Mouse (Mus musculus) midbrain, embryonic 12.5 days (tissue): ENCODE results near the gene Tmod1. TPM values are rescaled to one million over a fixed set of nuclear protein-coding genes. Genes with fewer than 3 reads are reported as not detected.

Experiments used
- ATAC-seq: fragments of 200-750 bp; cut with Nextera tagmentation; 2 replicates; pipeline ENCODE4 v1.8.0; 2017; ENCODE audit warnings: low read depth, moderate TSS enrichment, moderate library complexity; ENCODE audit not compliant: low FRiP score
- H3K27ac ChIP-seq: fragments of 300-500 bp; sonication (generic); replicated peaks from 2 replicates; pipeline ENCODE4 v1.5.1; 2016; ENCODE audit warnings: mild to moderate bottlenecking
- H3K27me3 ChIP-seq: fragments of 300-500 bp; sonication (generic); 2 replicates; pipeline ENCODE4 v1.6.1; 2016; ENCODE audit warnings: mild to moderate bottlenecking
- H3K36me3 ChIP-seq: fragments of 300-500 bp; sonication (generic); 2 replicates; pipeline ENCODE4 v1.6.1; 2016
- H3K4me1 ChIP-seq: fragments of 300-500 bp; sonication (generic); 2 replicates; pipeline ENCODE4 v1.6.1; 2016
- H3K4me2 ChIP-seq: fragments of 300-500 bp; sonication (generic); replicated peaks from 2 replicates; pipeline ENCODE4 v1.6.1; 2016; ENCODE audit warnings: mild to moderate bottlenecking, moderate library complexity
- H3K4me3 ChIP-seq: fragments of 300-500 bp; sonication (generic); 2 replicates; pipeline ENCODE4 v1.5.1; 2016; ENCODE audit warnings: mild to moderate bottlenecking
- H3K9ac ChIP-seq: fragments of 300-500 bp; sonication (generic); replicated peaks from 2 replicates; pipeline ENCODE4 v1.6.1; 2016; ENCODE audit warnings: mild to moderate bottlenecking, moderate library complexity
- H3K9me3 ChIP-seq: fragments of 300-500 bp; sonication (generic); 2 replicates; pipeline ENCODE4 v1.6.1; 2016; ENCODE audit warnings: mild to moderate bottlenecking
- WGBS: fragments of 180-500 bp; shearing (Covaris S2); methylation state at CpG from one replicate; pipeline ENCODE4 v1.1.7; 2016; 5-methylcytosine and 5-hydroxymethylcytosine counted together
- polyA plus RNA-seq: library from polyadenylated mRNA; unstranded; fragments of >200 nt; fragmentation: Nextera tagmentation; extraction: Ambion mirVana; gene quantifications from 2 replicates; pipeline ENCODE4 v1.2.1, GENCODE M21; 2016

Gene Tmod1
- 1.0 and 1.7 TPM in 2 replicates for polyA plus RNA-seq

DNA sequence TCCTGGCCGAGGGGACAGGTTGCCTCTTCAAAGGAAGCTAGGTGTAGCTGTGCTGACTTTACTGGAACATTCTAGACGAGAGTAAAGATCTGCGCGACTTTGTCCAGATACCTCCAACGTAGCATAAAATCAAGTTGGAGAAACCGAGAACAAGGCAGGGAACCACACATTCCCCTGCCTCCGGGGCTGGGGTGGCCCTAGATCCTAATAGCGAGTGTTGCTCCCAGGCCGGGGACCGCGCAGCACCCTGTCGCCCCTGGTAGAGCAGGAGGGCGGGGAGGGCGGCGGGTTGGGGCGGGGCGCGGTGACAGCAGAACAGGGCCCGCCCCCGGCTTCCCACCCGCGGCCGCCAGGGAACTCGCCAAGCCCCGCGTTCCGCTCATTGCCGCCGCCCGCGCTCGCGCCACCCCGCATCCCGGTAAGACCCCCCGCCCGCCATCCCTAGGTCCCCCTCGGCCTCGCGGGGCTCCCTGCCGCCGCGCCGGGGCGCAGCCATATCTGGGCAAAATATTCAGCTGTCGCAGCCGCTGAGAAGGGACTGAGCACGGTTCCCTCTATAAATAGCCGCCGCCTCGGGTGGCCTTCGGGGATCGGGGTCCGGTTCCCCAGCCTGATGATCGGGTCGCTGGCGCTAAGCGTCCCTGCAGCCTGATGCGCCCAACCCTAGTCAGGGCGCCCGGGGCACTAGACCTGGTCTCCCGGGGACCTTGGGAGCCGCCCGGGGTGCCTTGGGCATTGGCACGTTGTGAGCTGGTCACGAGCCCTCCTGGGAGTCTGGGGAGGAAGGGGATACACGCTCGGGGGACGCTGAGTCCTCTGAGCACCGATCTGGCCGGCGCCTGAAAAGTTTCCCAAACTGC is at the start of gene Tmod1:
TSS of gene Tmod1 (plus strand) at position 44 of the 860 bp plus-strand sequence.
- peak within 1 kb of the TSS; percentile 56 for H3K4me3 ChIP-seq
- peaks cover 54% of the 10 kb centered on the region for H3K27me3 ChIP-seq
- 2% methylated on average over 55 of the region's 72 CpGs for WGBS
- no peaks in the 10 kb centered on the region for H3K36me3 ChIP-seq
- H3K9me3 ChIP-seq = no peaks in the 10 kb centered on the region
- peaks cover 27% of the 10 kb centered on the region for H3K4me1 ChIP-seq
- H3K27ac ChIP-seq = no peak within 1 kb of the TSS
- H3K4me2 ChIP-seq = peak within 1 kb of the TSS; percentile 99
- peak within 1 kb of the TSS; percentile 60 for H3K9ac ChIP-seq
- ATAC-seq = 0 out of 2 replicates have a peak, but pooled peaks have one; percentile 34

- H3K9ac ChIP-seq = no peak overlapping the region
- no peak overlapping the region for H3K4me3 ChIP-seq
- H3K4me2 ChIP-seq = no peak overlapping the region
- H3K27ac ChIP-seq = no peak overlapping the region
- H3K9me3 ChIP-seq = no peaks in the 10 kb centered on the region
- H3K4me1 ChIP-seq = no peaks in the 10 kb centered on the region
- 81% methylated on average over 6 of the region's 6 CpGs for WGBS
- no peaks in the 10 kb centered on the region for H3K36me3 ChIP-seq
- no peaks in the 10 kb centered on the region for H3K27me3 ChIP-seq
- ATAC-seq = no peak
These were observed 48.2 kb upstream of the Tmod1 start for GRCm38 (mm10) chr4:45990427-45991135.

- Histone ChIP-seq H3K4me3 (no peak overlapping the region), H3K4me2 (no peak overlapping the region), H3K27me3 (no peaks in the 10 kb centered on the region), H3K36me3 (no peaks in the 10 kb centered on the region), H3K9ac (no peak overlapping the region), H3K9me3 (no peaks in the 10 kb centered on the region), H3K4me1 (no peaks in the 10 kb centered on the region), H3K27ac (no peak overlapping the region)
- no peak for ATAC-seq
- WGBS = 88% methylated on average over 4 of the region's 4 CpGs
These were observed 40.2 kb upstream of the Tmod1 start for GRCm38 (mm10) chr4:45998536-45998935.

DNA sequence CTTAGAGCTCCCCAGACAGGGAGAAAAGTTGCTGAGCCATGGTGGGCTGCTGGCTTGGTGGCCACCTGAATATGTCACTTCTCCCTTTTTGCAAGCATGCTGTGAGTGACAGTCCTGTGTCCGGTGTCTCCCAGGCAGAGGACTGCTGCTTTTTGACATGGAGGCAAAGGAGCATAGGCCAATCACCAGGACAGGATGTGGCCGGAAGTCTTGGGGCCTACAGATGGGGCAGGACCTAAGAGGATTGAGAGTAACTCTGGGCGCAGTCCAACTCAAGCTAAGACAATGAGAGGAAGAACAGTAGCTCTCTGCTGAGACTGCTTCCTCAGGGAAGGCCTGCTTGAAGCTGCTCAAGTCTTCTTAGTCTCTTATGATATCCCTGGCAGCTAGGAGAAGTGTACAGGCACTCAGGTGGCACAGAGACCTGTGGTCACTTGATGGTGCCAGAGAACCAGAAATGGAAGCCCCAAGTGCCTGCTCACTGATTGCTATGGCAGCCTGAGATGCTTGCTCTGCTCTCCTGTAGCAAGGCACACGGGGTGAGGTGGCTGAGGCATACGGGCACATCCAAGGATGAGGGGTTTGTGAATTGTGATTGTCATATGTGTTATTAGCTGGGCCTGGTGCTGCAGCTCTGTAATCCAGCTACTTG is 30.5 kb upstream of the Tmod1 start:
- H3K9me3 ChIP-seq = no peaks in the 10 kb centered on the region
- H3K4me1 ChIP-seq = no peaks in the 10 kb centered on the region
- no peaks in the 10 kb centered on the region for H3K27me3 ChIP-seq
- no peaks in the 10 kb centered on the region for H3K36me3 ChIP-seq
- ATAC-seq = no peak
- no peak overlapping the region for H3K4me2 ChIP-seq
- no peak overlapping the region for H3K9ac ChIP-seq
- H3K4me3 ChIP-seq = no peak overlapping the region
- H3K27ac ChIP-seq = no peak overlapping the region
- 88% methylated on average over 5 of the region's 5 CpGs for WGBS

DNA sequence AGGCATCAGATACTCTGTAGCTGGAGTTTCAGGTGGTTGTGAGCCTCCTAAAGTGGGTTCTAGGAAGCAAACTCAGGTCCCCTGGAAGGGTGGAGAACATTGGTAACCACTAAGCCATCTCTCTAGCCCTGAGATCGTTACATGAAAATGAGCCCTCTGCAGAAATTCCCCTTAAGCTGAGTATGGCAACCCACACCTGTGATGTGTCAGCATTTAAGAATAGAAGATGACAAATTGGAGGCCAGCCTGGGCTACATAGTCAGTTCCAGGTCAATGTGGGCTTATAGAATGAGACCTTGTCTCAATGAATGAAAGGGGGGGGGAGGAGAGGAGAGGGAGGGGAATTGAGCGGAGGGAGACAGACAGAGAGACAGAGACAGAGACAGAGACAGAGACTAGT is 27.0 kb upstream of the Tmod1 start:
- Histone ChIP-seq H3K27me3 (no peaks in the 10 kb centered on the region), H3K4me2 (no peak overlapping the region), H3K9ac (no peak overlapping the region), H3K27ac (no peak overlapping the region), H3K4me3 (no peak overlapping the region), H3K36me3 (no peaks in the 10 kb centered on the region), H3K4me1 (no peaks in the 10 kb centered on the region), H3K9me3 (no peaks in the 10 kb centered on the region)
- WGBS = 89% methylated on average over 2 of the region's 2 CpGs
- no peak for ATAC-seq

GRCm38 (mm10) chr4:46015605-46016004 is 23.1 kb upstream of the Tmod1 start:
- Histone ChIP-seq H3K9me3 (no peaks in the 10 kb centered on the region), H3K4me2 (no peak overlapping the region), H3K9ac (no peak overlapping the region), H3K36me3 (no peaks in the 10 kb centered on the region), H3K27ac (no peak overlapping the region), H3K27me3 (no peaks in the 10 kb centered on the region), H3K4me3 (no peak overlapping the region), H3K4me1 (no peaks in the 10 kb centered on the region)
- WGBS = 82% methylated on average over 1 of the region's 1 CpGs
- no peak for ATAC-seq

GRCm38 (mm10) chr4:46023021-46023481 is 15.7 kb upstream of the Tmod1 start:
- ATAC-seq = no peak
- Histone ChIP-seq H3K27ac (no peak overlapping the region), H3K4me1 (no peaks in the 10 kb centered on the region), H3K4me3 (no peak overlapping the region), H3K27me3 (no peaks in the 10 kb centered on the region), H3K36me3 (no peaks in the 10 kb centered on the region), H3K4me2 (no peak overlapping the region), H3K9ac (no peak overlapping the region), H3K9me3 (no peaks in the 10 kb centered on the region)
- WGBS = 85% methylated on average over 3 of the region's 3 CpGs

DNA sequence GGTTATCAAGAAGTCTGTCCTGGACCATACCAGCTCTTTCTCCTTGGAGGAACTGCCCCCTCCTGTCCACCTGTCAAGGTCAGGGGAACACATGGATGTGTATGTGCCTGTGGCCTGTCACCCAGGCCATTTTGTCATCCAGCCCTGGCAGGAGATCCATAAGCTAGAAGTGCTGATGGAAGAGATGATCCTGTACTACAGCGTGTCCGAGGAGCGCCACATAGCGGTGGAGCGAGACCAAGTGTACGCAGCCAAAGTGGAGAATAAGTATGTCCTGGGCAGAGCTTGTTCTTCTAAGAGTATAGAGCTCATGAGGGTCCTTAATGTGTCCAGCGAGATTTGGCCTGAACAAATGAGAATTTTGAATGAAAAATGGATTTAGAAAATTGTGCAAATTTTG is 12.8 kb upstream of the Tmod1 start:
- WGBS = 48% methylated on average over 7 of the region's 7 CpGs
- no peak overlapping the region for H3K4me2 ChIP-seq
- H3K4me1 ChIP-seq = no peaks in the 10 kb centered on the region
- no peak overlapping the region for H3K9ac ChIP-seq
- H3K9me3 ChIP-seq = no peaks in the 10 kb centered on the region
- no peak overlapping the region for H3K4me3 ChIP-seq
- H3K36me3 ChIP-seq = no peaks in the 10 kb centered on the region
- ATAC-seq = no peak
- H3K27ac ChIP-seq = no peak overlapping the region
- H3K27me3 ChIP-seq = no peaks in the 10 kb centered on the region

DNA sequence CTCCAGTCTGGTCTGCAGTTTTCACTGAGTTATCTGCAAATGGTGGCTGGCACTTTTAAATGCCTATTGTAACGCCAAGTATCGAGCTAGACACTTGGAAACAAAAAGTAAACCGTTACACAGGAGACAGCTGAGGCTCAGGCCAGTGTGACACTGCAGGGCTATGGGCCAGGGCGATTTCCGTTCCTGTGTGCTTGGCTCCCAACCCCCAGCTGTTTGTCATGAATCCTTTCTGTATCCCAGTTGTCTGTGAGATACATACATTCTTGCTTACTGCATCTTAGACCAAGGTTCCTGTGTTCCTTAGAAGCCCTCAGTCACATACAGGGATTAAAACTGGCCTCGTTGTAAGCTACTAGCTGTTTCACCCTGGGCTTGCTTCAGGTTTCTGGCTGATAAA is 10.5 kb upstream of the Tmod1 start:
- Histone ChIP-seq H3K4me3 (no peak overlapping the region), H3K4me2 (no peak overlapping the region), H3K27me3 (no peaks in the 10 kb centered on the region), H3K27ac (no peak overlapping the region), H3K4me1 (no peaks in the 10 kb centered on the region), H3K36me3 (no peaks in the 10 kb centered on the region), H3K9ac (no peak overlapping the region), H3K9me3 (no peaks in the 10 kb centered on the region)
- ATAC-seq = no peak
- 76% methylated on average over 6 of the region's 6 CpGs for WGBS

GRCm38 (mm10) chr4:46028781-46029180 is 10.0 kb upstream of the Tmod1 start:
- no peak for ATAC-seq
- 82% methylated on average over 4 of the region's 4 CpGs for WGBS

DNA sequence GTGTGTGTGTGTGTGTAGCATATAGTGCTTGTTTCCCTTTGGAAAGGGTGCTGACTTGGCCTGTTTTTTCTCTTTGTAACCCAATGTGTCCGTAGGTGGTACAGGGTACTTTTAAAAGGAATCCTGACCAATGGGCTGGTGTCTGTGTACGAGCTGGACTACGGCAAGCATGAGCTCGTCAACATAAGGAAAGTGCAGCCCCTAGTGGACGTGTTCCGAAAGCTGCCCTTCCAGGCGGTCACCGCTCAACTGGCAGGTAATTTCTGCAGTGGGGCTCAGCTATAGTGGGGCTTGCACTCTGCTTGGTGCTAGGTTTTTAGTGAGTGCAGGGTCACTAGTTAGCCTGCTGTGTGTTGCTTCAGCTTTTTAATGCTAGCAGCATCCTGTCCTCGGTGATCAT is 9.2 kb upstream of the Tmod1 start:
- Histone ChIP-seq H3K9ac (no peak overlapping the region), H3K4me3 (no peak overlapping the region), H3K4me2 (no peak overlapping the region), H3K4me1 (no peaks in the 10 kb centered on the region), H3K27me3 (no peaks in the 10 kb centered on the region), H3K36me3 (no peaks in the 10 kb centered on the region), H3K27ac (no peak overlapping the region), H3K9me3 (no peaks in the 10 kb centered on the region)
- 59% methylated on average over 9 of the region's 9 CpGs for WGBS
- no peak for ATAC-seq

More at GRCm38 (mm10) chr4:46028781-46029180, 10.0 kb upstream of the Tmod1 start:
- H3K4me2 ChIP-seq = no peak overlapping the region
- H3K4me1 ChIP-seq = no peaks in the 10 kb centered on the region
- no peak overlapping the region for H3K4me3 ChIP-seq
- no peaks in the 10 kb centered on the region for H3K9me3 ChIP-seq
- H3K9ac ChIP-seq = no peak overlapping the region
- H3K36me3 ChIP-seq = no peaks in the 10 kb centered on the region
- no peaks in the 10 kb centered on the region for H3K27me3 ChIP-seq
- H3K27ac ChIP-seq = no peak overlapping the region

DNA sequence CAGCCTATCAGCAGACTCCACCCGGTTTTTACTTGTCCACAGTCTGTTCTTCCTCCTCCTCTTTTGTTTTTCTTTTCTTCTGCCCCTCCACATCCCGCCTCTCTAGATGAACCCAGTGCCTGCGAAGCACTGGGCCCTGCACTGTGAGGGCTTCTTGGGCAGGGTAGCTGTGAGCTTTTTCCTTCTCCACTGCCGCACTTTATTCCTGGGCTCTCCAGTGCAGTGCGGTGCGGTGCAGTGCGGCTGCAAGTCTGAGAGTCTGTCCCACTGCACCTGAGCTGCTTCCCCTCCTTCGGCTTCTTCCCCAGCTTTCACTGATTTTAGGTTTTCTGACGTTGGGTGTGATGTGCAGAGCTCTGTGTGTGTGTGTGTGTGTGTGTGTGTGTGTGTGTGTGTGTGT is 6.3 kb upstream of the Tmod1 start:
- Histone ChIP-seq H3K4me2 (no peak overlapping the region), H3K27ac (no peak overlapping the region), H3K4me3 (no peak overlapping the region), H3K36me3 (no peaks in the 10 kb centered on the region), H3K4me1 (no peaks in the 10 kb centered on the region), H3K9me3 (no peaks in the 10 kb centered on the region), H3K9ac (no peak overlapping the region), H3K27me3 (peaks cover 15% of the 10 kb centered on the region)
- ATAC-seq = no peak
- 71% methylated on average over 9 of the region's 9 CpGs for WGBS
